Mouse (Mus musculus) cerebellum, postnatal 4 days (tissue): ENCODE measurements at regions not wholly inside any gene's neighbourhood (a gene's known extent, or its start where the extent isn't known, plus 50 kb on each side); places are given as distances from the start of the nearest gene placed in this dataset.
"Not testable (repeated sequence)": the region's sequence is repeated elsewhere in the genome, so short reads cannot be mapped to it uniquely, and the experiment has no call there.

ENCODE experiments used
- DNase-seq, 2 experiments: peaks; one replicate each; pipeline ENCODE4 v3.0.0; 2022; ENCODE audit warnings: low spot score in 2 of 2, mixed read lengths in 1 of 2

- not testable (repeated sequence) for DNase-seq
Measured at GRCm38 (mm10) chr9:3116311-3116710, 79.6 kb downstream of the Gm10715 start.

- no peak for DNase-seq
Measured at GRCm38 (mm10) chr9:3161181-3161580, 124.5 kb downstream of the Gm10715 start.

- no peak for DNase-seq
Measured at GRCm38 (mm10) chr9:3184343-3184742, 147.7 kb downstream of the Gm10715 start.

DNA sequence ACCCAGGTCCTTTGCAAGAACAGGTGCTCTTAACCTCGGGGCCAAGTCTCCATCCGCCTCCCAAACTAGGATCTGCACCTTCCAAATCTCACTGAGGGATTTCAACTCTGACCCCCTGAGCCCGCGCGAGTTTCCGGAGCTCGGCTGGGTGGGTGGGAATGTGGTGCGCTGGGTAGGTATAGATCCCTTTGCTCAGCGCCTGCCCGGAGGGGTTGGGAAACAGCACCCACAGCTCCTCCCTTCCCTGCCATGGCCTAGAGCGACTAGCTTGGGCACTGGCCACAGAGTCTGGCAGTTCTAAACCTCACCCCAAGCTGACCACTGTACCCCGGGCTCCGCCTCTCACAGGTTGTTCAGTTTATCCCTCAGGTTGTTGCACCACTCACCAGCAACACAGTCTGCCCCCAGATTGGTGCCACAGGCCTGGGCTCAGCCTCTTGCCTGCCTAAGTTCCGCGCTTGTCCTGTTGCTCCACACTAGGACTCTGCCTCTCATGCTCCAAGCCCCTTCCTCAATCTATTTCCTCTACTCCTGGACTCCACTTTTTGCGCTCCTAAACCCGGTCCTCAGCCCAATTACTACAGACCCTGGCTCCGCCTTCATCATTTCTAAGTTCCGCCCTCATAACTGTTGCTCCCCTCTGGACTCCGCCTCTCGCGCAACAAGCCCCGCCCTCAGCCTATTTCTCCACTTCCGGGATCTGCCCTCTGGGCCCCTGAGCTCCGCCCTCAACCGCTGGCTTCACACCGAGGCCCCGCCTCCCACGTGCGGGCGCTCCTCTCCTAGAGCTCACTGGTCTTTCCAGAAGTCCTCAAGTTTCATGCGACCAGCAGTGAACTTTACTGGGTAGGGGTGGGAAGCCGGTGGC lies 135.6 kb upstream of the Alkbh8 start:
- DNase-seq = no peak

DNA sequence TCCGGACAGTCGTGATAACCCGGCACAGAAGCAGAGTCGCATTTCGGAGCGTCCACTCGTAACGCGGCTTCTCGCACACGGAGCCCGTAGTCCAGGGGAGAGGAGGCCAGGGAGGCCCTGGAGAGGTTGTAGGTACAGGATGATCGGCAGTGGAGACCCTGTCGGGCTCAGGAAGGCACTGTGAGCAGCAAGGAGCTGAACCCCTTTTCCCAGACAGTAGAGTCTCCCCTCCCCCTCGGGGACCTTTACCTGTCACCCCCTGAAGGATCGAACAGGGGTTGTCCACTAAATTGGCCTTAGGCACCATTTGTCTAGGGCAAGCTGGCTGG lies 135.0 kb upstream of the Alkbh8 start:
- DNase-seq = not testable (repeated sequence)

GRCm38 (mm10) chr9:3208120-3208519 lies 126.8 kb upstream of the Alkbh8 start:
- not testable (repeated sequence) for DNase-seq

DNA sequence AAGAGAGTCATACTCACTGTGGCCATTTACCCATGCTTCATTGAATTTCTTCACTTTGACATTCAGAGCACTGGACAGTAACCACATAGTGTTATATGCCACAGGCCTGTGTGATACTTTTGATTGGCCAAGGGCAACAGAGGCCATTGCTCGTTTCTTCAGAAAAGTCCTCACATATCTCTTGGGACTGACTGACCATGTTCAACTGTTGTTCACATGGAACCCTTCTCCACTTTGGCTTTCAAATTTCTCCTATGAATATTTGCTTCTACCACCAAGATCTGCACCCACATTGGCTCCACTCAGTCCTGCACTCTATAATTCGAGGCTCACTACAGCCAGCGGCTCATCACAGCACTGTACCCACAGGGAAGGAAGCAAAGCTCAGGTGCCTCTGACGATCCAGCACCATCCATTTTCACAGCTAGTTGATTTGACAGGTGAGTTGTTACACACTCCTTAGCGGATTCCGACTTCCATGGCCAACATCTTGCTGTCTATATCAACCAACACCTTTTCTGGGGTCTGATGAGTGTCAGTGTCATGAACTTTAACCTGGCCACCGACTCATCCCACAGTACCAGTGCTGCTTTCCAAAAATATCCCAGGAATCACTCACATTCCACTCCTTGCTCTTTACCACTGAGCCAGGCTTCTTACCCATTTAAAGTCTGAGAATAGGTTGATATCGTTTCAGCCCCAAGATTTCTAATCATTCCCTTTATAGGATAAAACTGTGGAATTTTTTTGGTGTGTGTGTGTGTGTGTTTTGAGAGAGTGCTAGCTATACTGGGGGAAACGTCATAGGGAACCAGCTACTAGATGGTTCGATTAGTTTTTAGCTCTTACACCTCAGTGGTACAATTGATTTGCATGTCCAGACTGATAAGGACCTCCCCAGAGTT lies 76.3 kb upstream of the Alkbh8 start:
- DNase-seq = peak; percentile 36 to 49

GRCm38 (mm10) chr9:3260181-3260580 lies 74.8 kb upstream of the Alkbh8 start:
- no peak for DNase-seq

DNA sequence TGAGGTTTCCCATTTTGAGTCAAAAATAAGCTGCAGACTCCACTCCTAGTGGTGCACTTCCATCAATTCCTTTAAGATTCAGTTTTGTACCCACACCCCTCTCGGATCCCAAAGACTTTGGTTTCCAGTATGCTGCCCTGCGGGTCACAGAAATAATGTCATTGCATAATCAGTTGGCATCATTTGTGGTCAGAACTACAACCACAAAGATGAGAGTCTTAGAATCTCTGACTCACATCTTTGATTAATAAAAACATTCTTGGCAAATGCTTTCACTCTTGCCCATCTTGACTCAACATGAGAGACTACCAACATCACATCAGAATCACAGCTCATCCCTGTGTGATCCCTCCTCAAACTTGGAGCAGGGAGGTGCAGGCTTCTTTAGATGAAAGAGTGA lies 74.1 kb upstream of the Alkbh8 start:
- DNase-seq = no peak

DNA sequence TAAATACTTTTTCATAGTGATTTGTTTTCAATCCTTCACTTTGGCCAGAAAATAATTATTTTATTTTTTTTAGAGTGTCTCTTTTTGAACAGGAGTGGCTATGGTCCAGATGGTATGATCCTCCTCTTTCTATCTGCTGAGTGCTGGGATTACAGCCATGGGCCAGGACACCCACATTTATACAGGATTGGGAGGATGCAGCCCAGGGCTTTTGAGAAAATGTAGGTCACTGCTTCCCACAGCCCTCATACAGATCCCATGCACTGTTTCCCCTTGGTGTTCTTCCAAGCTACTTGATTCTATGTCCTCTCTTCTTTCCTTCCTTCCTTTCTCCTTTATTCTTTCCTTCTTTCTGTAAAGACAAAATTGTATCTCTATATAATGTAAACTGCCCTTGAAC lies 70.5 kb upstream of the Alkbh8 start:
- DNase-seq = no peak

GRCm38 (mm10) chr9:3280496-3280895 lies 54.4 kb upstream of the Alkbh8 start:
- not testable (repeated sequence) for DNase-seq

GRCm38 (mm10) chr9:3281906-3282305 lies 53.0 kb upstream of the Alkbh8 start:
- not testable (repeated sequence) for DNase-seq

GRCm38 (mm10) chr9:3283381-3283780 lies 51.6 kb upstream of the Alkbh8 start:
- DNase-seq = not testable (repeated sequence)
